Mouse (Mus musculus) forebrain, embryonic 15.5 days (tissue): Measurements from ENCODE around the gene Sec24c. TPM values are rescaled to one million over a fixed set of nuclear protein-coding genes. Genes with fewer than 3 reads are reported as not detected.

Experiments used
- microRNA-seq: library from miRNA; unstranded; fragments of <30 nt; microRNA quantifications from one replicate; pipeline ENCODE4, GENCODE M21; 2016
- polyA plus RNA-seq: library from polyadenylated mRNA; unstranded; fragments of >200 nt; fragmentation: Nextera tagmentation; extraction: Ambion mirVana; gene quantifications from 2 replicates; pipeline ENCODE4 v1.2.1, GENCODE M21; 2015

The Sec24c gene
- polyA plus RNA-seq, 1 experiment from 2014 or later, result 83.9 TPM

Small RNAs within 50 kb of the gene (microRNA-seq; reads per million reads assigned to microRNA genes)
- gene Mir6946, result 1.1 reads per million

Other genes starting within 250 kb of the Sec24c start
- 2.1 and 3.0 TPM in 2 replicates for gene Cfap70, start 222.1 kb upstream of the Sec24c start, polyA plus RNA-seq
- 14.1 and 15.8 TPM in 2 replicates for gene Anxa7, start 194.2 kb upstream of the Sec24c start, polyA plus RNA-seq
- 0.62 and 0.84 TPM in 2 replicates for gene Mss51, start 177.4 kb upstream of the Sec24c start, polyA plus RNA-seq
- gene Ppp3cb, start 127.7 kb upstream of the Sec24c start, polyA plus RNA-seq, result 79.6 and 89.0 TPM in 2 replicates
- gene Usp54, start 33.2 kb upstream of the Sec24c start, polyA plus RNA-seq, result 9.0 and 10.1 TPM in 2 replicates
- gene Myoz1, start 17.8 kb upstream of the Sec24c start, polyA plus RNA-seq, result not detected in 2 replicates
- gene Synpo2l, start 6.0 kb upstream of the Sec24c start, polyA plus RNA-seq, result 0.11 and 0.17 TPM in 2 replicates
- gene Fut11, start 20.7 kb downstream of the Sec24c start, polyA plus RNA-seq, result 23.1 and 23.9 TPM in 2 replicates
- 213 TPM in 2 replicates for gene Chchd1, start 28.7 kb downstream of the Sec24c start, polyA plus RNA-seq
- gene Zswim8, start 33.2 kb downstream of the Sec24c start, polyA plus RNA-seq, result 46.1 and 47.1 TPM in 2 replicates
- 15.7 and 16.9 TPM in 2 replicates for gene Ndst2, start 60.3 kb downstream of the Sec24c start, polyA plus RNA-seq
- gene Camk2g, start 119.8 kb downstream of the Sec24c start, polyA plus RNA-seq, result 86.8 and 95.6 TPM in 2 replicates
- gene Plau, start 162.4 kb downstream of the Sec24c start, polyA plus RNA-seq, result 0.27 and 0.28 TPM in 2 replicates